Mouse (Mus musculus): ENCODE results near the gene Dhx16. TPM values are rescaled to one million over a fixed set of nuclear protein-coding genes. Genes with fewer than 3 reads are reported as not detected.

Dhx16 gene
- total RNA-seq, 2 experiments from 2014 or later: 43.3 to 48.3 TPM

DNA sequence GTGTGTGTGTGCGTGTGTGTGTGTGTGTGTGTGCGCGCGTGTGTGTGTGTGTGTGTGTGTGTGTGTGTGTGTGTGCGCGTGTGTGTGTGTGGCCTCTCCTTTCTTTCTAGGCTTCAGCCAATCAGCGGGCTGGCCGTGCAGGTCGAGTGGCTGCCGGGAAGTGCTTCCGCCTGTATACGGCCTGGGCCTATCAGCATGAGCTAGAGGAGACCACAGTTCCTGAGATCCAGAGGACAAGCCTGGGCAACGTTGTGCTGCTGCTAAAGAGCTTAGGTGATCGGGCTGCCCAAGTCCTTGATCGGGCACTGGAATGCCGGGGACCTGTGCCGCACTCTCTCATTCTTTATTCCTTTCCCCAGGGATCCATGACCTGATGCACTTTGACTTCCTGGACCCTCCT is 8.1 kb downstream of the Dhx16 start:
- DNase-seq (ENCODE audit: low spot score in 2 of 2): no peak

- peak; percentile 92 to 93 for DNase-seq (ENCODE audit: low spot score in 2 of 2)
Observed at GRCm38 (mm10) chr17:35896781-35897643, 17.4 kb downstream of the Dhx16 start, which contains the start of gene 2310061I04Rik. TSS of gene 2310061I04Rik (minus strand) at chr17:35897431.

GRCm38 (mm10) chr17:35897644-35898573 is 18.3 kb downstream of the Dhx16 start:
- DNase-seq (ENCODE audit: low spot score in 2 of 2): no peak

GRCm38 (mm10) chr17:35900636-35901035 is 21.0 kb downstream of the Dhx16 start:
- DNase-seq (ENCODE audit: low spot score in 2 of 2): no peak

DNA sequence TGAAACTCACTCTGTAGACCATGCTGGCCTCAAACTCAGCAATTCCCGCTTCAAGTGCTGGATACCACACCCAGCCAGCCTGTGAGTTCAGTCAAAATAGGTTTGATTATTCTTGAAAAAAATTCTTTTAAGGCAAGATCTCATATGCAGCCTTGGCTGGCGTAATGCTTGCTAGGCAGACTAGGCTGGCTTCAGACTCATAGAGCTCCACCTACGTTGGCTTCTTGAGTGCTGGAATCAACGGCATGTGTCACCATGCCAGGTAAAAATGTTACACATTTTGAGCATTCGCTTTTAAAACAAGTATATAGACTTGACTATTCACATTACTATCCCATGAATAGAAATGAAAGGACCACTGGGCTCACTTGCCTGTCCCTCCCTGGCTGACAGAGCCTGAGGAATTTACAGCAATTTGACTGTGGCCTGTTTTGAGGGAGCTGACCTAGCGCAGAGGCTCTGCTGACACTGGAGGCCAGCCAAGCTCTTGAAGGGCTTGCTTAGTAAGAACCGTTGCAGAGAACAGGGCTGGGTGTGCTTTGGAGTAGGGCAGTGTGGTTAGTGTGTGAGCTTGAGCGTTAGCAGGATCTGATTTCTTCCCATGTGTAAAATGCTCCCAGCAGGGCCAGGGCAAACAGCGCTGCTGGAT is 23.8 kb downstream of the Dhx16 start:
- DNase-seq (ENCODE audit: low spot score in 2 of 2): no peak

DNA sequence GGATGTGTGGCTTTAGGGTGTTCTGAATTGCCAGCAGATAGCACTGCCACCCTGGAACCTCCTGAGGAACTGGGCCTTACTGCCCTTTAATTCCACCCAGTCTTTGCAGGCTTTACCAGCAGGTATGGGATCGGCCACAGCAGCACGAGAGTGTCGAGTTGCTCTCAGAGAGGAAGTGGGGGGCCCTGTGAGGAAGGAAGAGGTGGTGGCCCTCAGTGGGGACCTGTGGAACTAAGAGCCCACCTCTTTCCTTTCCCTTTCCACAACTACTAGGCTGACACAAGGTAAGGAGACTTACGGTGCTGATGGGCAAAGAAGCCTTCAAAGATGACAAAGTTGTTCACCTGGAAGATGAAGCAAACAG is 24.4 kb downstream of the Dhx16 start:
- DNase-seq (ENCODE audit: low spot score in 2 of 2): no peak

- DNase-seq (ENCODE audit: low spot score in 2 of 2): no peak
Observed at GRCm38 (mm10) chr17:35905587-35905986, 26.0 kb downstream of the Dhx16 start.

GRCm38 (mm10) chr17:35907609-35908008 is 28.0 kb downstream of the Dhx16 start:
- DNase-seq (ENCODE audit: low spot score in 2 of 2): no peak

DNA sequence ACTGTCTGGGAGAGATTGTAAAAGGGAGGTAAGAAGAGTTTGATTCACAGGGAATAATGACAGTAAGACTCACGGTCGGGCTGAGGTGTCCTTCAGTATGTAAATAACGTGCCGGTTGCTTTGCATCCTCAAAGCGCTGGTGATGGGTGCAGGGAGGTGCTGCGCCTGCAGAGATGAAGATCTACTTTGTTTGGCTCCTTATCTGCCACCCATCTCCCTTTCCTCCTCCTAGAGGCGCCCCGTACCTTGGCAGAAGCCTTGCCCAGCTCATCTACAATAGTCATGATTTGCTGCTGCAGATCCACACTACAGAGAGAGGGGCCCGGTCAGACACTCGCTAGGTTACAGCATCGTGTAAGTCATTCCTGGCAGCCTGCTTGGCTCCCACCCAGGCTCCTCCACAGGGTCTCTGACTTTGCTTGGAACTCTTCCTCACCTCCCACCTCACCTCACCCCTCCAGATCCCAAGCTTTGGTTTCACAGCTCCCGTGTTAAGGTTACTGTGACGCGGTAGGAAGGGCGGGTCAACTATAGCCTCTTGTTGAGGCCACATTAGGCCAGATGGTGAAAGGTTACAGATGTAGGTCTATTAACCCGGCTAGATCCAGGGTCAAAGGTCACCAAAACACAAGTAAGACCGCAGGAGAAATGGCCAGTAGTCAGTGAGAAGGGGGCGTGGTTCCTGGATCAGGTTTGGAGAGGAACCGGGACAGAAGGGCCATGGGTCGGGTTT is 29.7 kb downstream of the Dhx16 start:
- DNase-seq (ENCODE audit: low spot score in 2 of 2): no peak

- DNase-seq (ENCODE audit: low spot score in 2 of 2): peak; percentile 94 to 95
Observed at GRCm38 (mm10) chr17:35909919-35910369, 30.3 kb downstream of the Dhx16 start, which contains the start of gene Atat1. TSS of gene Atat1 (minus strand) at chr17:35910075.

GRCm38 (mm10) chr17:35914975-35915374 is 35.4 kb downstream of the Dhx16 start:
- no peak for DNase-seq (ENCODE audit: low spot score in 2 of 2)

GRCm38 (mm10) chr17:35915538-35916296 is 36.1 kb downstream of the Dhx16 start:
- no peak for DNase-seq (ENCODE audit: low spot score in 2 of 2)

DNA sequence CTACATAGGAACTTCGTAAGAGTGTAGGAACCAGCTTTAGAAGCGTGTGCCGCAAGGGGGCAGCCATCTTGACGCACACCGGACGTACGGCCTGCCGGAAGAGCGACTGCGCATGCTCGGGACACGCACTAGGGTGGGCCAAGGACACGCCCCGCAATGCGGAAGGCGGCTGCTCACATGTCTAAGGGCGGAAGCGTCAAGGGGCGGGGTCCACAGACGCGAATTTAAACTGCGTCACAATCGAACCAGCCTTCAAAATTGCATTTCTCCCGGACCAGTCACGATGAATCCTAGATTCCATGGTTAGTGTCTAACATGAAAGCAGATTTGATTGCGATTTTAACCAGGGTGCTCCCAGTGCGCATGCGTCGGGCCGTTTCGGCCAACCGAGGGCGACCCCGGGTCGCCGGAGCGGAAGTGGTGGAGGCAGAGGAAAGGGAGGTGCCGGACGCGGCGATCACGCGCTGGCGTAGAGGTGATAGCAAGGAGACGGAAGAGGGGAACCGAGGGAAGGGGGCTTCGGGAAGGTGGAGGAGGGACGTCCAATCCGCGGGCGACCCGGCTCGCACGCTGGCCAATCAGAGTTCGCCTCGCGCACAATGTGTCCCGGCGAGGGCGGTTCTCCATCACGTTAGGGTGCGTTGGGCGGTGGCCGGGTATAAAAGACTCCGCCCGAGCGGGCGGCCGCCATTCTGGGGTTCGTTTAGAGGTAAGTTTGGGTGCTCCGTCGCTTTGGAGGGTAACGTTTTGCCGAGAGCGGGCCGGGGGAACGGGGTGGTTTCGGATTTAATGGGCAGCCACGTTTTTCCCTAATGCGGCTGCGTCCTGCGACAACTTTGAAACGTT is 36.9 kb downstream of the Dhx16 start, which contains the start of the genes Mrps18b and Ppp1r10:
Gene Mrps18b, minus strand, starts transcription at position 93 of the 846 bp plus-strand sequence.
Gene Ppp1r10, plus strand, starts transcription at position 138 of the 846 bp plus-strand sequence.
- peak; percentile 97 to 98 for DNase-seq (ENCODE audit: low spot score in 2 of 2)

DNA sequence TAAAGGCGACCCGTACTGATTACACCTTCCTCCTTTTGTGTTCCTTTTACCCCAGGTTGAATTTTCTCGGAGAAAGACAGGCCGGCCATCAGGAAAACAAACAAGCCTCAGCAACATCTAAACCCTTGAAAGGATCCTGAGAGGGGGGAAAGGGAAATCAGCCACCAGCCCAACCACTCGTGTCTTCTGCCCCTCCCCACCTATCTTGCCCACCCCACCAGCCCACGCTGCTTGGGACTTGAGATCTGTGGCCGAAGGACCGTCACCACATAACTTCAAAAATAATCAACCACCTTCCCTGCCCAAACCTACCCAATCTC is 37.5 kb downstream of the Dhx16 start:
- DNase-seq (ENCODE audit: low spot score in 2 of 2): peak in 1 of 2 experiments; percentile 44

DNA sequence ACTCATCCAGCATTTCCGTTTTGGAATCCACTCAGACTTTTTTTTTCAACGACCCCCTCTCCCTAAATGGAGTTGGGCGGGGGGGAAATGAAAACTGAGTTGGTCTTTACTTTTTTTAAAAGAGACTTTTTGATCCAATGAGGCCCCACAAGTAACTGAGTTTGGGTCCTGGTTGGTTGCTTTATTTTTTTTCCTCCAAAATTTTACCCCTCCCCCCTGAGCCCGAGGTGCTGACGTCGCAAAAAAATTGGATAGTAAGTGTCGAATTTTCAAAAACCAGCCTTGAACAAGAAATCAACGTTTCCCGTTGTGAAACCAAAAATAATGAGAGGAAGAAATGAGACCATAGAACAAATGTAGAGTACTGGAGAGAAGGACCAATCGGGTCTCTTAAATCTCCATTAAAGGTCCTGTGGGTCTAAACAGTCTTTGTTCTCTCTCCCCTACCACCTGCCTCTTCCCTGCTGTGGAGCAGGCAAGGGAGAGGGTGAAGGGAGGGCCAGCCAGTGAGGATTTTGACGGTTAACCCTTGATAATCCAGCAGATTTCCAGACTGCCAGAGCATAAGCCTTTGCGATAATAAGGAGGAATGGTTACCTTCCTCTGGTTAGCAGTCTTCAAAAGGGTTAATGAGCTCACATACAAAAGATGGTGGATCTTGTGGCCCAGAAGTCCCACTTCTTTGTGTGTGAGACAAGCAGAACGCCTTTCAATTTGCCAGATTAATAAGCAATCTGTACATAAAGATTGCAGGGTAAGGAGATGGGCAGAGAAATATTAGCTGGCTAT is 38.0 kb downstream of the Dhx16 start:
- peak in 1 of 2 experiments; percentile 18 for DNase-seq (ENCODE audit: low spot score in 2 of 2)

DNA sequence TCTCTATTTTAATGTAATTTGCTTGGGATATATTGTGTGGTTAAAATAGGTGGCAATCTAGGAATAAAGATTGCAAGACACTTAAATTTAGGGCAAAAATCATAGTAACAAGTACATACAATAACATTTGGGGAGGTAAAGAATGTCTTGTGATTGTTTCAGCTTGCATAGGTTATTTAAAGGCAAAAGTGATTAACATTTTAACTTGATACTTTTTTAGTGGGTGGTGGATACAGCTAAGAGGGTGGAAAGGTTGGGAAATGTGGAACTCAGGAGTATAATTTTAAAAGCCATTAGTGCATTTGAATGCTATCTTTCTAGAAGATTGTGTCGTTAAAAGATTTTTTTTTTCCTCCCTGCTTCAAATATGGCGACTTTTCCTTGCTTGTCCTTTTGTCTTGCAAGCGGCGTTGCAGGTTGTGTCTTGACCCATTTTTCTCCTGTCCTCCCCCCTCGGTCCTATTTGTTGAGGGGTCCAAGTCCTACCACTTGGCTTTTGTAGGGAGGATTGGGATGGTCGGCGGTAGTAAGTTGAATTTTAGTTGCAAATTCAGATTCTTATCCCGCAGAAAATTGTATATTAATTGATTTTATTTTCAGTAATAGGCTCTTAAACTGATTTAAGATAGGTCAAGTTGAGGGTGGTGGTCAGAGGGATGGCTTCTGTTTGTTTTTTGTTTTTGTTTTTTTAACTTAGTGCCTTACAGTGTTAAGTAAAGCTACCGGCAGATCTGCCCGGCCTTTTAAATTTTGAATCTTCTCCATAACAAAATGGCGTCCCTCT is 38.8 kb downstream of the Dhx16 start:
- peak in 1 of 2 experiments; percentile 28 for DNase-seq (ENCODE audit: low spot score in 2 of 2)

All from adrenal gland, adult 18-20 months (tissue).